10 mouse cellular contexts compared by ENCODE assay signal in genomic region chr16:24429691-24430090, GRCm38 (mm10).
"Had no signal": no experiment of that assay in that cellular context is flagged by ENCODE, and none has a peak within 500 bp of the region (broad histone marks: within the 10 kb centered on the region; RNA-seq: fewer than 3 reads in every experiment).

No protein-coding gene starts in this region.

- DNase-seq: kidney, adult 2 months; kidney, postnatal 25 days; layer of hippocampus, adult 9-11 months; liver; lung, adult 18-20 months; lung, postnatal 10 days; lung, postnatal 36 days; right cerebral cortex, adult 18-20 months; right cerebral cortex, postnatal 14 days; right cerebral cortex, postnatal 4 days had no signal
